Mouse (Mus musculus): Measurements from ENCODE around the gene Gm7879. TPM values are rescaled to one million over a fixed set of nuclear protein-coding genes. Genes with fewer than 3 reads are reported as not detected.

The Gm7879 gene
- polyA plus RNA-seq, 1 experiment from 2014 or later = not detected

- no peak for ATAC-seq
- no peak overlapping the region for H3K9ac ChIP-seq (replicated peaks; ENCODE audit: low read depth, low read length)
- 21% methylated on average over 1 of the region's 1 CpGs for WGBS
Measured at GRCm38 (mm10) chr5:43892386-43892785, 20.6 kb upstream of the Gm7879 start.

GRCm38 (mm10) chr5:43894113-43894512, 18.8 kb upstream of the Gm7879 start:
- no peak for ATAC-seq
- no peak overlapping the region for H3K9ac ChIP-seq (replicated peaks; ENCODE audit: low read depth, low read length)
- no peaks in the 10 kb centered on the region for H3K27me3 ChIP-seq (replicated peaks; ENCODE audit: control insufficient read depth, insufficient read depth, low read length)
- WGBS = 65% methylated on average over 2 of the region's 2 CpGs
- H3K4me1 ChIP-seq (replicated peaks; ENCODE audit: control insufficient read depth, insufficient read depth, low read length) = no peaks in the 10 kb centered on the region
- H3K9me3 ChIP-seq (ENCODE audit: control insufficient read depth, low read length) = no peaks in the 10 kb centered on the region
- H3K36me3 ChIP-seq (ENCODE audit: control insufficient read depth, insufficient read depth) = no peaks in the 10 kb centered on the region
- no peak overlapping the region for H3K4me3 ChIP-seq (replicated peaks; ENCODE audit: low read length)
- H3K27ac ChIP-seq (ENCODE audit: low read length) = no peak overlapping the region
- H3K4me2 ChIP-seq (ENCODE audit: low read length) = no peak overlapping the region

More at GRCm38 (mm10) chr5:43892386-43892785, 20.6 kb upstream of the Gm7879 start:
- Histone ChIP-seq H3K27me3 (replicated peaks; ENCODE audit: control insufficient read depth, insufficient read depth, low read length) (no peaks in the 10 kb centered on the region), H3K4me3 (replicated peaks; ENCODE audit: low read length) (no peak overlapping the region), H3K9me3 (ENCODE audit: control insufficient read depth, low read length) (no peaks in the 10 kb centered on the region), H3K4me1 (replicated peaks; ENCODE audit: control insufficient read depth, insufficient read depth, low read length) (no peaks in the 10 kb centered on the region), H3K4me2 (ENCODE audit: low read length) (no peak overlapping the region), H3K36me3 (ENCODE audit: control insufficient read depth, insufficient read depth) (no peaks in the 10 kb centered on the region), H3K27ac (ENCODE audit: low read length) (no peak overlapping the region)

GRCm38 (mm10) chr5:43895931-43896330, 17.0 kb upstream of the Gm7879 start:
- H3K27me3 ChIP-seq (replicated peaks; ENCODE audit: control insufficient read depth, insufficient read depth, low read length) = no peaks in the 10 kb centered on the region
- 86% methylated on average over 3 of the region's 3 CpGs for WGBS
- H3K4me1 ChIP-seq (replicated peaks; ENCODE audit: control insufficient read depth, insufficient read depth, low read length) = no peaks in the 10 kb centered on the region
- no peak for ATAC-seq
- no peak overlapping the region for H3K4me3 ChIP-seq (replicated peaks; ENCODE audit: low read length)
- no peak overlapping the region for H3K27ac ChIP-seq (ENCODE audit: low read length)
- no peaks in the 10 kb centered on the region for H3K9me3 ChIP-seq (ENCODE audit: control insufficient read depth, low read length)
- no peaks in the 10 kb centered on the region for H3K36me3 ChIP-seq (ENCODE audit: control insufficient read depth, insufficient read depth)
- no peak overlapping the region for H3K4me2 ChIP-seq (ENCODE audit: low read length)
- no peak overlapping the region for H3K9ac ChIP-seq (replicated peaks; ENCODE audit: low read depth, low read length)

DNA sequence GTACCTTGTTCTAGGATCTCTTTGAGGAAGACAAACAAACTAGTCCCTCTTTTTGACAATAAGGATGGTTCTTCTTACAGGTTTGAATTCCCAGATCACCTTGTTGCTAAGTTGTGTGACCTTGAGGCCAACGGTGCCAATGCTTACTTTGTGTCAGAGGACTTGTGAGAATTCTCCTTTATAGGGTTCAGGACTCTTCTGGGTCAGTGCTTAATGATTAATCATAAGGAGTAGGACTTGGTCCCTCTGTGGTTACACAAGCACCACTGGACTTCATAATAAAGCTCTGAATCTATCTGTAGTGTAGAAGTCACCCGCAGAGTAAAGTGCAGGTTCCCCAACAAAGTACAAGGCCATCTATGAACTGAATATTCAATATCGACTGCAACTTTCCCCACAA, 8.3 kb upstream of the Gm7879 start:
- Histone ChIP-seq H3K27ac (ENCODE audit: low read length) (no peak overlapping the region), H3K4me1 (replicated peaks; ENCODE audit: control insufficient read depth, insufficient read depth, low read length) (no peaks in the 10 kb centered on the region), H3K27me3 (replicated peaks; ENCODE audit: control insufficient read depth, insufficient read depth, low read length) (no peaks in the 10 kb centered on the region), H3K9ac (replicated peaks; ENCODE audit: low read depth, low read length) (no peak overlapping the region), H3K9me3 (ENCODE audit: control insufficient read depth, low read length) (no peaks in the 10 kb centered on the region), H3K4me3 (replicated peaks; ENCODE audit: low read length) (no peak overlapping the region), H3K36me3 (ENCODE audit: control insufficient read depth, insufficient read depth) (no peaks in the 10 kb centered on the region), H3K4me2 (ENCODE audit: low read length) (no peak overlapping the region)
- ATAC-seq = no peak
- 94% methylated on average over 3 of the region's 3 CpGs for WGBS

- no peaks in the 10 kb centered on the region for H3K4me1 ChIP-seq (replicated peaks; ENCODE audit: control insufficient read depth, insufficient read depth, low read length)
- H3K36me3 ChIP-seq (ENCODE audit: control insufficient read depth, insufficient read depth) = no peaks in the 10 kb centered on the region
- H3K27me3 ChIP-seq (replicated peaks; ENCODE audit: control insufficient read depth, insufficient read depth, low read length) = no peaks in the 10 kb centered on the region
- H3K4me3 ChIP-seq (replicated peaks; ENCODE audit: low read length) = no peak overlapping the region
- no peaks in the 10 kb centered on the region for H3K9me3 ChIP-seq (ENCODE audit: control insufficient read depth, low read length)
- WGBS = 77% methylated on average over 9 of the region's 9 CpGs
- H3K27ac ChIP-seq (ENCODE audit: low read length) = no peak overlapping the region
- no peak overlapping the region for H3K4me2 ChIP-seq (ENCODE audit: low read length)
- H3K9ac ChIP-seq (replicated peaks; ENCODE audit: low read depth, low read length) = no peak overlapping the region
- no peak for ATAC-seq
Measured at GRCm38 (mm10) chr5:43909213-43909612, 3.7 kb upstream of the Gm7879 start.

DNA sequence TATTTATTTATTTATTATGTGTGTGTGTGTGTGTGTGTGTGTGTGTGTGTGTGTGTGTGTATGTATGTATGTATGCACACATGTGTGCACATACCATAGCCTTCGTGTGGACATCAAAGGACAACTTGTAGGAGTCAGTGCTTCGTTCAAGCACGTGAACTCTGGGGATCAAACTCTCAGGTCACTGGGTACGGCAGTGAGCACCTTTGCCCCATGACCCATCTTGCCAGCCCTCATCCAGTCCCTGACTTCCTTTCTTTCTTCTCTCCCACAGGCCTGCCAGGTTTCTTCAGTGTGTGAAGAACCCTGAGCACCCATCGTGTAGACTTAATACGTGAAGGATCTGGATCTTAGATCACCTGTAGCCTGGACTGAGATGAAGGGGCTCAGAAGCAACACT, 2.9 kb upstream of the Gm7879 start:
- H3K27ac ChIP-seq (ENCODE audit: low read length) = no peak overlapping the region
- no peak overlapping the region for H3K9ac ChIP-seq (replicated peaks; ENCODE audit: low read depth, low read length)
- H3K4me1 ChIP-seq (replicated peaks; ENCODE audit: control insufficient read depth, insufficient read depth, low read length) = no peaks in the 10 kb centered on the region
- H3K27me3 ChIP-seq (replicated peaks; ENCODE audit: control insufficient read depth, insufficient read depth, low read length) = no peaks in the 10 kb centered on the region
- H3K4me2 ChIP-seq (ENCODE audit: low read length) = no peak overlapping the region
- WGBS = 92% methylated on average over 6 of the region's 6 CpGs
- H3K36me3 ChIP-seq (ENCODE audit: control insufficient read depth, insufficient read depth) = no peaks in the 10 kb centered on the region
- H3K9me3 ChIP-seq (ENCODE audit: control insufficient read depth, low read length) = no peaks in the 10 kb centered on the region
- ATAC-seq = no peak
- H3K4me3 ChIP-seq (replicated peaks; ENCODE audit: low read length) = no peak overlapping the region

GRCm38 (mm10) chr5:43915261-43915886, 2.4 kb downstream of the Gm7879 start:
- no peaks in the 10 kb centered on the region for H3K36me3 ChIP-seq (ENCODE audit: control insufficient read depth, insufficient read depth)
- no peak overlapping the region for H3K4me2 ChIP-seq (ENCODE audit: low read length)
- H3K4me3 ChIP-seq (replicated peaks; ENCODE audit: low read length) = no peak overlapping the region
- no peak overlapping the region for H3K27ac ChIP-seq (ENCODE audit: low read length)
- no peaks in the 10 kb centered on the region for H3K9me3 ChIP-seq (ENCODE audit: control insufficient read depth, low read length)
- H3K27me3 ChIP-seq (replicated peaks; ENCODE audit: control insufficient read depth, insufficient read depth, low read length) = no peaks in the 10 kb centered on the region
- ATAC-seq = no peak
- no peak overlapping the region for H3K9ac ChIP-seq (replicated peaks; ENCODE audit: low read depth, low read length)
- WGBS = 92% methylated on average over 4 of the region's 4 CpGs
- no peaks in the 10 kb centered on the region for H3K4me1 ChIP-seq (replicated peaks; ENCODE audit: control insufficient read depth, insufficient read depth, low read length)

DNA sequence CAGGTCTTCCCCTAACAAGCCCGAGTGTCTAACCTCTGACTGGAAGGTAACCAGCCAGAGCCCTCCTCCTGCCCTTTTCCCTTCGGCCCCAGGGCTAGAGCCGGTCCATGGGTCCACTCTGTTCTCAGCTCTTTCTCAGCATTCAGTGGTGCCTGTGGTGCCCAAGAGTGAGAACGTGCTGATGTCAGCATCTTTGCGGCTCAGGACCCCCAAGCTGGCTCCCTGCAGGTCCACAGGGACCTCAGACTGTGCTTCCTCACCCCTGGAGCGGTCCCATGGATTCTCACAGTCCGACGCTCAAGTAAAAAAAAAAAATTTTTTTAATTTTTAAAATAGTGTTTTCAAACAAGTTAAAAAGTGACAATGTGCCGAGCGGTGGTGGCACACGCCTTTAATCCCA, 8.9 kb downstream of the Gm7879 start:
- Histone ChIP-seq H3K27ac (ENCODE audit: low read length) (no peak overlapping the region), H3K36me3 (ENCODE audit: control insufficient read depth, insufficient read depth) (no peaks in the 10 kb centered on the region), H3K9me3 (ENCODE audit: control insufficient read depth, low read length) (no peaks in the 10 kb centered on the region), H3K9ac (replicated peaks; ENCODE audit: low read depth, low read length) (no peak overlapping the region), H3K27me3 (replicated peaks; ENCODE audit: control insufficient read depth, insufficient read depth, low read length) (no peaks in the 10 kb centered on the region), H3K4me1 (replicated peaks; ENCODE audit: control insufficient read depth, insufficient read depth, low read length) (no peaks in the 10 kb centered on the region), H3K4me3 (replicated peaks; ENCODE audit: low read length) (no peak overlapping the region), H3K4me2 (ENCODE audit: low read length) (no peak overlapping the region)
- 89% methylated on average over 11 of the region's 11 CpGs for WGBS
- ATAC-seq = no peak

DNA sequence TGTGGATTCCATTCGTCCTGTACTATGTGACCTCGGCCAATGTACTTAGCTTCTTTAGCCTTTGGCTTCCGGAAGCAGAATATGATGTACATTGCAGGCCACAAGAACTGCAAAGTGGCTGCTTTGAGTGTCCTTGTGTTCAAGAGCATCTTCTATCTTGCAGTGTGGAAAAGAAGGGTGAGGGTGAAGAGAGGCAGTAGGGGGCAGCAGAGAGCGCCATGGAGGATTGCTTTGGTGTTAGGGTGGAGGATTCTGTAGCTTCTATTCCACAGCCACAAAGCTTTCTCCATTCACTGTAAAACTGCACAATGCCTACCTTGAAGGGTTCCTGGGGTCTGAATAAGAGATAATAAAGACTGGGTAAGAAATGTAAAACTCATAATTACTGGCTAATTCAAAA, 11.0 kb downstream of the Gm7879 start:
- Histone ChIP-seq H3K27ac (ENCODE audit: low read length) (no peak overlapping the region), H3K27me3 (replicated peaks; ENCODE audit: control insufficient read depth, insufficient read depth, low read length) (no peaks in the 10 kb centered on the region), H3K4me2 (ENCODE audit: low read length) (no peak overlapping the region), H3K4me1 (replicated peaks; ENCODE audit: control insufficient read depth, insufficient read depth, low read length) (no peaks in the 10 kb centered on the region), H3K9me3 (ENCODE audit: control insufficient read depth, low read length) (no peaks in the 10 kb centered on the region), H3K36me3 (ENCODE audit: control insufficient read depth, insufficient read depth) (no peaks in the 10 kb centered on the region), H3K9ac (replicated peaks; ENCODE audit: low read depth, low read length) (no peak overlapping the region), H3K4me3 (replicated peaks; ENCODE audit: low read length) (no peak overlapping the region)
- no peak for ATAC-seq
- WGBS = 37% methylated on average over 4 of the region's 4 CpGs

GRCm38 (mm10) chr5:43927729-43928128, 14.8 kb downstream of the Gm7879 start:
- H3K4me1 ChIP-seq (replicated peaks; ENCODE audit: control insufficient read depth, insufficient read depth, low read length) = no peaks in the 10 kb centered on the region
- no peak overlapping the region for H3K9ac ChIP-seq (replicated peaks; ENCODE audit: low read depth, low read length)
- no peaks in the 10 kb centered on the region for H3K27me3 ChIP-seq (replicated peaks; ENCODE audit: control insufficient read depth, insufficient read depth, low read length)
- H3K4me3 ChIP-seq (replicated peaks; ENCODE audit: low read length) = no peak overlapping the region
- H3K36me3 ChIP-seq (ENCODE audit: control insufficient read depth, insufficient read depth) = no peaks in the 10 kb centered on the region
- H3K27ac ChIP-seq (ENCODE audit: low read length) = no peak overlapping the region
- no peak for ATAC-seq
- no peak overlapping the region for H3K4me2 ChIP-seq (ENCODE audit: low read length)
- H3K9me3 ChIP-seq (ENCODE audit: control insufficient read depth, low read length) = no peaks in the 10 kb centered on the region

Measured in forebrain, embryonic 16.5 days (tissue).